In genomic region chr9:124439848-124440723, GRCm38 (mm10) we compare ENCODE assay signal across 8 mouse cellular contexts. TPM values are rescaled to one million over a fixed set of nuclear protein-coding genes. Genes with fewer than 3 reads are reported as not detected.
DNase-seq lines count a peak whose midpoint lies in the region; ATAC-seq and TF ChIP-seq lines count a peak whose summit lies in the region.
"Had no signal": no experiment of that assay in that cellular context is flagged by ENCODE, and none has a peak within 500 bp of the region (broad histone marks: within the 10 kb centered on the region; RNA-seq: fewer than 3 reads in every experiment).

No protein-coding gene starts in this region.

- in situ Hi-C loops in ES-E14 (cut with MboI; ENCODE audit: low sequenced_read_pairs in 2 of 2, unreplicated experiment in 2 of 2) = no loop called here

- 94% methylated on average over 29 of the region's 29 CpGs for WGBS in forebrain, embryonic 15.5 days
- 94% methylated on average over 29 of the region's 29 CpGs for WGBS in hindbrain, embryonic 10.5 days
- 89% methylated on average over 29 of the region's 29 CpGs for WGBS in lung, embryonic 16.5 days

- no peak overlapping the region for H3K9ac ChIP-seq in ES-E14 (ENCODE audit: insufficient read depth, low read depth, low read length, poor library complexity, severe bottlenecking)
- H3K9ac ChIP-seq in forebrain, embryonic 15.5 days (replicated peaks) = no peak overlapping the region
- no peak overlapping the region for H3K9ac ChIP-seq in lung, embryonic 16.5 days (ENCODE audit: low read length)

- peak; percentile 80 for ATAC-seq in forebrain, embryonic 15.5 days (replicated peaks)
- ATAC-seq in lung, embryonic 16.5 days (ENCODE audit: low read depth) = peak; percentile 70

- peak overlapping the region; percentile 34 to 60 for H3K4me3 ChIP-seq in ES-E14 (ENCODE audit: insufficient read depth in 1 of 2, low read depth in 1 of 2, low read length in 2 of 2, poor library complexity in 1 of 2, severe bottlenecking in 1 of 2)
- peak overlapping the region; percentile 2; the same call in 1 of the 2 replicates for H3K4me3 ChIP-seq in forebrain, embryonic 15.5 days
- 0 out of 2 replicates have a peak overlapping the region, but pooled peaks have one; percentile 1 for H3K4me3 ChIP-seq in hindbrain, embryonic 10.5 days
- H3K4me3 ChIP-seq in lung, embryonic 16.5 days (ENCODE audit: low read length) = no peak overlapping the region

- no peak overlapping the region for H3K4me2 ChIP-seq in forebrain, embryonic 15.5 days (replicated peaks)
- H3K4me2 ChIP-seq in lung, embryonic 16.5 days (ENCODE audit: low read depth, low read length) = no peak overlapping the region

- DNase-seq in ES-E14 (ENCODE audit: low read depth, low spot score) = no peak
- DNase-seq in adrenal gland, postnatal 4 days (ENCODE audit: low spot score in 2 of 2) = peak; percentile 8 to 11
- DNase-seq in hindbrain, embryonic 10.5 days (ENCODE audit: low spot score) = peak; percentile 3
- DNase-seq in layer of hippocampus, postnatal 14 days (ENCODE audit: low spot score in 2 of 2) = peak; percentile 11 to 36
- DNase-seq in right cerebral cortex, postnatal 10 days (ENCODE audit: low spot score in 2 of 2) = peak; percentile 74 to 79

- H3K36me3 ChIP-seq in ES-E14 (ENCODE audit: control insufficient read depth, insufficient read depth, low read length, poor library complexity, severe bottlenecking) = peaks cover 36% of the 10 kb centered on the region
- H3K36me3 ChIP-seq in forebrain, embryonic 15.5 days = peaks cover 32% of the 10 kb centered on the region
- H3K36me3 ChIP-seq in hindbrain, embryonic 10.5 days = peaks cover 39% of the 10 kb centered on the region
- H3K36me3 ChIP-seq in lung, embryonic 16.5 days (ENCODE audit: control insufficient read depth, insufficient read depth, low read length) = peaks cover 36% of the 10 kb centered on the region

- H3K27me3 ChIP-seq in forebrain, embryonic 15.5 days = no peaks in the 10 kb centered on the region
- H3K27me3 ChIP-seq in hindbrain, embryonic 10.5 days (ENCODE audit: insufficient read depth, poor library complexity, severe bottlenecking) = no peaks in the 10 kb centered on the region
- H3K27me3 ChIP-seq in lung, embryonic 16.5 days (ENCODE audit: control insufficient read depth, insufficient read depth, low read depth, low read length) = no peaks in the 10 kb centered on the region

- H3K9me3 ChIP-seq in ES-E14 (ENCODE audit: control insufficient read depth, insufficient read depth, low read depth, low read length) = peaks cover 2% of the 10 kb centered on the region; the same call in 1 of the 2 replicates
- peaks cover 21% of the 10 kb centered on the region for H3K9me3 ChIP-seq in forebrain, embryonic 15.5 days
- peaks cover 35% of the 10 kb centered on the region for H3K9me3 ChIP-seq in hindbrain, embryonic 10.5 days
- H3K9me3 ChIP-seq in lung, embryonic 16.5 days (ENCODE audit: control insufficient read depth, low read length) = peaks cover 34% of the 10 kb centered on the region

- peaks cover 0 to 6% of the 10 kb centered on the region in 2 experiments; a peak in 1 of 4 replicates for H3K4me1 ChIP-seq in ES-E14 (ENCODE audit: control insufficient read depth in 2 of 2, insufficient read depth in 2 of 2, low read length in 2 of 2, poor library complexity in 1 of 2)
- H3K4me1 ChIP-seq in forebrain, embryonic 15.5 days = no peaks in the 10 kb centered on the region
- H3K4me1 ChIP-seq in hindbrain, embryonic 10.5 days (replicated peaks) = no peaks in the 10 kb centered on the region
- no peaks in the 10 kb centered on the region for H3K4me1 ChIP-seq in lung, embryonic 16.5 days (replicated peaks; ENCODE audit: control insufficient read depth, insufficient read depth, low read length)

- H3K27ac ChIP-seq in ES-E14 (ENCODE audit: insufficient read depth, low read depth, low read length, poor library complexity, severe bottlenecking) = peak overlapping the region; percentile 98
- no peak overlapping the region for H3K27ac ChIP-seq in forebrain, embryonic 15.5 days (replicated peaks)
- no peak overlapping the region for H3K27ac ChIP-seq in hindbrain, embryonic 10.5 days
- H3K27ac ChIP-seq in lung, embryonic 16.5 days (ENCODE audit: low read length) = no peak overlapping the region

TF ChIP-seq in ES-E14, 5 proteins besides CTCF, POLR2A, EP300 and RAD21:
- TF ChIP-seq ZC3H11A (IDR thresholded peaks at IDR 0.05; ENCODE audit: borderline replicate concordance, low read depth, low read length) = no peak
- TF ChIP-seq ZNF384 (IDR thresholded peaks at IDR 0.05; ENCODE audit: low read depth, low read length) = no peak
- TF ChIP-seq CHD2 (IDR thresholded peaks at IDR 0.05; ENCODE audit: low read depth, low read length) = no peak
- TF ChIP-seq MAFK (IDR thresholded peaks at IDR 0.05; ENCODE audit: insufficient read depth, low read depth, low read length) = no peak
- TF ChIP-seq HCFC1 (IDR thresholded peaks at IDR 0.05; ENCODE audit: borderline replicate concordance, insufficient read depth, low read length) = no peak; the same call in 1 of the 2 replicates
TF ChIP-seq in ES-E14: peak in this region for 0.

RNA-seq across cellular contexts. Expression of gene Ppp2r3d, which starts 36.6 kb away (rescaled TPM):
- total RNA-seq in ES-E14 (2012; rRNA removed) = 35.2 and 50.6 TPM in 2 replicates
- 100 to 1,000 TPM; 163 to 165 TPM for total RNA-seq in adrenal gland, postnatal 4 days (2021)
- 166 and 167 TPM in 2 replicates for polyA plus RNA-seq in forebrain, embryonic 15.5 days (2015; fragmentation: Nextera tagmentation; extraction: Ambion mirVana)
- 142 and 209 TPM in 2 replicates for polyA plus RNA-seq in hindbrain, embryonic 10.5 days (2016; fragmentation: Nextera tagmentation; extraction: Ambion mirVana)
- 10 to 100 TPM; 90.9 to 98.3 TPM for total RNA-seq in layer of hippocampus, postnatal 14 days (2021)
- polyA plus RNA-seq in lung, embryonic 16.5 days (2015; fragmentation: Nextera tagmentation; extraction: Ambion mirVana) = 107 and 113 TPM in 2 replicates

RNA-seq across cellular contexts. Expression of gene Gm21836, which starts 53.5 kb away (rescaled TPM):
- total RNA-seq in ES-E14 (2012; rRNA removed) = not detected in 2 replicates
- total RNA-seq in adrenal gland, postnatal 4 days (2021) = not detected
- polyA plus RNA-seq in forebrain, embryonic 15.5 days (2015; fragmentation: Nextera tagmentation; extraction: Ambion mirVana) = not detected in 2 replicates
- not detected in 2 replicates for polyA plus RNA-seq in hindbrain, embryonic 10.5 days (2016; fragmentation: Nextera tagmentation; extraction: Ambion mirVana)
- not detected for total RNA-seq in layer of hippocampus, postnatal 14 days (2021)
- polyA plus RNA-seq in lung, embryonic 16.5 days (2015; fragmentation: Nextera tagmentation; extraction: Ambion mirVana) = not detected in 2 replicates
- total RNA-seq: gastrocnemius, postnatal 36 days had no signal
